Mouse (Mus musculus) thymus, postnatal 0 days (tissue): ENCODE data around the gene Atp1b4. TPM values are rescaled to one million over a fixed set of nuclear protein-coding genes. Genes with fewer than 3 reads are reported as not detected.
"Not testable (repeated sequence)": the region's sequence is repeated elsewhere in the genome, so short reads cannot be mapped to it uniquely, and the experiment has no call there.

Source experiments
- DNase-seq: peaks from one replicate; pipeline ENCODE4 v3.0.0-alpha.2; 2015; ENCODE audit warnings: low spot score
- polyA plus RNA-seq: library from polyadenylated mRNA; unstranded; fragments of >200 nt; fragmentation: Nextera tagmentation; extraction: Ambion mirVana; gene quantifications from 2 replicates; pipeline ENCODE4 v1.2.1, GENCODE M21; 2015

Atp1b4 gene
- 0.03 and 0.04 TPM in 2 replicates for polyA plus RNA-seq

GRCm38 (mm10) chrX:38315884-38316283 lies at the start of gene Atp1b4:
TSS of gene Atp1b4 (plus strand) at chrX:38316184.
- DNase-seq = no peak

GRCm38 (mm10) chrX:38308597-38308996 lies 7.4 kb upstream of the Atp1b4 start:
- no peak for DNase-seq

DNA sequence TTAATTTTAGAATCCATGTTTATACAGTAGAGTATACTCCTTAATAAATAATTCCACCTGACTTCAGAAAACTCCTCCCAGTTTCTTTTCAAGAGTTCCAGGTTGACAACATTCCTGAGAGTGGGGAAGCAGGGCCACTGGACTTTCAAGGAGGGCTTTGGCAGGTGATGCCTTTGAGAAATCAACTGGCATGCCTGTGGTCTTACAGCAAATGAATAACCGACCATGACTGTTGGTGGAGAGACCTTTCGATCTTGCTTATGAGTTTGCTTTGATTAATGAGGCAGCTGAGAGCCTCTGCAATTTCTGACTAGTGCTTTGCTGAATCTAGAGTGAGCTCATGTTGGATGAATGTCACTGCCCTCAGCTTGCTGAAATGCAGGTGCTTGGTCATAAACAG lies 4.9 kb upstream of the Atp1b4 start:
- no peak for DNase-seq

- no peak for DNase-seq
These were observed 2.9 kb upstream of the Atp1b4 start for GRCm38 (mm10) chrX:38312910-38313625.

- no peak for DNase-seq
These were observed 2.3 kb upstream of the Atp1b4 start for GRCm38 (mm10) chrX:38313626-38314210.

GRCm38 (mm10) chrX:38330695-38331406 lies 14.9 kb downstream of the Atp1b4 start:
- no peak for DNase-seq

DNA sequence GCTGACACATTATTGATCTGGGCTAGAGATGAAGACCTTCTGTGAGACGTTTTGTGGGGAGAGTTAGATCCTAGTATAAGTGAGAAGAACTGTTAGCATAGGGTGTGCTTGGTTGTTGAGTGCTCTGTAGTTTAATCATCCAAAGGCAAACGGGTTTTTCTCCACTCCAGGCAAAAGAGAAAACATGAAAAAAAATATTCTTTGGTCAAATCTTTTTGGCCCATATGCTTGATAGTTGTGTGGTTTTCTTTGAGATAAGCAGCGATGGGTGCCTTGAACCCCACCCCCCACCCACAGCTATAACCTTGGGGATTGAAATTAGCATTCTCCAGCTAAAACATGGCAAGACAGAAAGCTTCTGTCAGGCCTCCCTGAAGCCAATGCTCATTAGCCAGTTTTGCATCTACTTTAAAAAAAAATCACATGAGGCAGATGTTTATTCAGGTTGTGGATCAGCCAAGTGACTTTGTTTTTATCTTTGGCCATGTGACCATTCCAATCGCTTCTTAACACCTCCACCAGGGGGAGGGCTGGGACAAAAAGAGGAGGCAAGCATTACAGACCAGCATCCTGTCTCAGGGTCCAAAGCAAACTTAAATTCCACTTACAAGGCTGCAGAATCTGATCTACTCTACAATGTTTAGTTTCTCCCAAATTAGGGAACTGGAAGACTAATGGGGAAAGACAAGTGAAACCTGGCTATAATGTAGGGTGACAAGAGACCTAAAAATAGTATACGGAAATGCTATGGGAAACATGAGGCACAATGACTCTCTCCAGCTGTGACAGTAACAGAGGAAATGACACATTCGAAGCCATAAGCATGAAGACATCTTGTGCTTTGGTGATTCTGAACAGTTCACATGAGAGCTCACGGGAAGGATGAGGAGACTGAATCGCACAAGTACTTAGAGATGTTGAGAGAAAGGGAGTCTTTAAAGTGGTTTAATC lies 18.6 kb downstream of the Atp1b4 start:
- DNase-seq = peak; percentile 35

DNA sequence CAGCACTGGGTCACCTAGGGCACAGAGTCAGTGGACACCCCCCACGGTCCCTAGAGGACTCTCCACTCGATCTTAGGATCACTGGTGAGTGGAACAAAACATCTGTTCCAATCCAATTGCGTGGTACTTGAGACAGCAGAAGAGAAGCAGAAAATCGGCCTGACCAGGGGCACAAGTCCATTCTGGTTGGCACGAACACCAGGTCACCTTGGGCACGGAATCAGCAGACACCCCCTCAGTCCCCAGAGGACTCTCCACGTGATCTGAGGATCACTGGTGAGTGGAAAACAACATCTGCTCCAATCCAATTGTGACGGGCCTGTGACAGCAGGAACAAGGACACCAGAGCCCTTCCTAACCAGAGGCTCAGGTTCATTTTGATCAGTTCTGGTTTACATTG lies 46.0 kb downstream of the Atp1b4 start:
- DNase-seq = no peak

- DNase-seq = not testable (repeated sequence)
These were observed 48.6 kb downstream of the Atp1b4 start for GRCm38 (mm10) chrX:38364621-38365020.

DNA sequence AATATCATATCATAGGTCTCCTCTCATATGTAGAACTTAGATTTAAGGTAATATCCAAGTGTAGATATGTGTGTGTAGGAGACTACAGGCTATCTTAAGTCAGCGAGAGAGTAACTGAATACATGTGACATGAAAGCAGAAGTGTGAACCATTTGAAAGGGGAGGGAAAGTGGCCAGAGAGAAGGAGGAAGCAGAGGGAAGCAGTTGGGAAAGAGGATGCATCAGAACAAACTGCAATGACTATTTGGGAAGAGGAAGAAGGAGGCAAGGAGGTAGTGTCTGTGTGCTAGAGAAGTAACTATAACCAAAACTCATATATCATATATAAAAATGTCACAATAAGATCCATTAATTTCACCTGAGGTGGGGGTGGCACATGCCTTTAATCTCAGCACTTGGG lies 57.2 kb downstream of the Atp1b4 start:
- DNase-seq = not testable (repeated sequence)

Other genes starting within 250 kb of the Atp1b4 start
- not detected in 2 replicates for gene Rhox10, start 249.7 kb upstream of the Atp1b4 start, polyA plus RNA-seq
- gene Rhox11, start 231.0 kb upstream of the Atp1b4 start, polyA plus RNA-seq = not detected in 2 replicates
- 0.28 TPM in 1 of 2 replicates, not detected in the other for gene Rhox12, start 205.3 kb upstream of the Atp1b4 start, polyA plus RNA-seq
- not detected in 2 replicates for gene Rhox13, start 195.0 kb upstream of the Atp1b4 start, polyA plus RNA-seq
- 3.3 and 4.0 TPM in 2 replicates for gene Zbtb33, start 126.4 kb upstream of the Atp1b4 start, polyA plus RNA-seq
- gene Tmem255a, start 63.7 kb upstream of the Atp1b4 start, polyA plus RNA-seq = 8.4 and 8.8 TPM in 2 replicates
- 220 and 244 TPM in 2 replicates for gene Lamp2, start 140.3 kb downstream of the Atp1b4 start, polyA plus RNA-seq